Mouse (Mus musculus): Measurements from ENCODE around the gene Cpeb1. TPM values are rescaled to one million over a fixed set of nuclear protein-coding genes. Genes with fewer than 3 reads are reported as not detected.
A peak's percentile ranks its signal among the peaks of the same experiment; 100 is the strongest.
"Not testable (repeated sequence)": the region's sequence is repeated elsewhere in the genome, so short reads cannot be mapped to it uniquely, and the experiment has no call there.

The Cpeb1 gene
- polyA plus RNA-seq (2015; fragmentation: Nextera tagmentation; extraction: Ambion mirVana) = 2.0 and 2.1 TPM in 2 replicates

DNA sequence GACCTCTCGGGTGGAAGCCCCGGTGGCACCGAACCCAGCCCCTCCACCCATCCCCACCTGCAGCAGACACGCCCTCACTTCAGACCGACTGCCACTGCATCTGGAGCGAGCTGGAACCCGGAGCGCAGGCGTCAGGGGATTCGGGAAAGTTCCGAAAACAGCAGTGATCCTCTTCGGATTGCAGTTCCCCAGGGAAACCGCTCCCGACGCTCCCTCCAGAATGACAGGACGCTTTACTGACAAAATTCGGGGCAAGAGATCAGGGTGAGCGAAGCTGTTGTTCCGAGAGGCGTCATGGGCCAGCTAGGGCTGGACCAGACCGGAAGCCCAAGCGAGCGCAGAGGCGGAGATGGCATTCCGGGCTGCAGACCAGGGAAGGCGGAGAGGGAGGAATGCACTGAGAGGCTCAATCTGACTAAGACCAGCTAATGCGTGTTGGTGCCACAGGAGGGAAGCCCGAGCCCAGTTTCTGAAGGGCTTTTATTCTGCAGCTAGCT is at the start of gene Cpeb1:
Gene Cpeb1, minus strand, starts transcription at position 311 of the 497 bp plus-strand sequence.
- Histone ChIP-seq H3K9me3 (no peaks in the 10 kb centered on the region), H3K4me3 (peak within 1 kb of the TSS; percentile 47), H3K4me2 (replicated peaks) (peak within 1 kb of the TSS; percentile 96), H3K27ac (replicated peaks) (no peak within 1 kb of the TSS), H3K27me3 (peaks cover 66% of the 10 kb centered on the region), H3K36me3 (peaks cover 3% of the 10 kb centered on the region), H3K9ac (replicated peaks) (peak within 1 kb of the TSS; percentile 31), H3K4me1 (peaks cover 26% of the 10 kb centered on the region)
- WGBS = under 1% methylated on average over 28 of the region's 28 CpGs
- ATAC-seq (replicated peaks) = peak; percentile 60

DNA sequence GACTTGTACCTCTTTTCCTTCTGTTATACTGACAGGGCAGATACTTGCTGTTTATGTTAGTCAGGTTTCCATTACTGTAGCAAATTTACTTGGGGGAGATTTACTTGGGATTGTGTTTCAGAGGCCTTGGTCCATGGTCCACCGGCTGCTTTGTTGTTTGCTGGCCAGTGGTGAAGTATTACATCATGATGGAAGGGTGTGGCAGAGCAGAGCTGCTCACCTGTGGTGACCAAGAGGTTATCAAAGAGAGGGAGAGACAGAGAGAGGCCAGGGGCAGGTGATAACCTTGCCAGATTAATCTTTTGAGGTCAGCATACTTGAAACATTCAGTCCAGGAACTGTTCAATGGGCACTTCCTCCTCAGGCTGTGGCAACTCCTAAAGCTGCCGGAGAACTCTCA is 45.8 kb upstream of the Cpeb1 start:
- Histone ChIP-seq H3K4me1 (no peaks in the 10 kb centered on the region), H3K36me3 (no peaks in the 10 kb centered on the region)
- no peak for ATAC-seq (replicated peaks)

GRCm38 (mm10) chr7:81498181-81498580 is 42.9 kb upstream of the Cpeb1 start, which contains the start of gene BC048679:
Gene BC048679, minus strand, starts transcription at chr7:81498281.
- Histone ChIP-seq H3K4me3 (no peak within 1 kb of the TSS), H3K9ac (replicated peaks) (no peak within 1 kb of the TSS), H3K4me2 (replicated peaks) (no peak within 1 kb of the TSS), H3K36me3 (no peaks in the 10 kb centered on the region), H3K9me3 (no peaks in the 10 kb centered on the region), H3K27ac (replicated peaks) (no peak within 1 kb of the TSS), H3K27me3 (no peaks in the 10 kb centered on the region), H3K4me1 (peaks cover 3% of the 10 kb centered on the region; the same call in 1 of the 2 replicates)
- WGBS = 77% methylated on average over 7 of the region's 7 CpGs
- ATAC-seq (replicated peaks) = no peak

More for the DNA sequence above, 45.8 kb upstream of the Cpeb1 start:
- Histone ChIP-seq H3K27me3 (no peaks in the 10 kb centered on the region), H3K9me3 (no peaks in the 10 kb centered on the region), H3K4me2 (replicated peaks) (no peak overlapping the region), H3K9ac (replicated peaks) (no peak overlapping the region), H3K27ac (replicated peaks) (no peak overlapping the region), H3K4me3 (no peak overlapping the region)
- WGBS = 81% methylated on average over 2 of the region's 2 CpGs

DNA sequence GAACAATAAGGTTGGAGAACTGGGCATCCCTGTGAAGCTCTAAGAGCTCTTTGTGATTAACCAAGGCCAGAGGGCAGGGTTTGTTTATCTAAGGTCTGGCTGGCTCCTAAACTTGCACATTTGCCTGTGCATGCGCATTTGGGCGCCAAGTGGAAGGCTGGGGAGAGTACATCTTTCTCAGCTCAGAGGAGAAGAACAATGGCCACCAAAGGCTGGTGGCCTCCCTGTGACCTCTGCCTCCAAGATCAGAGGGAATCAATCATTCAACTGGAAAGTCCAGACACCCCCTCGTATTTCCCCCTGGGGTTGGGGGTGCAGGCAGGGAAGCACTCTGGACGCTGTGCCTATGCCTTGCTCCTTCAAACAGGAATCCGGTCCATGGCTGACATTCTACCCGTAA is 41.9 kb upstream of the Cpeb1 start:
- peaks cover 9% of the 10 kb centered on the region for H3K4me1 ChIP-seq
- no peak overlapping the region for H3K4me3 ChIP-seq
- WGBS = 18% methylated on average over 6 of the region's 6 CpGs
- H3K9me3 ChIP-seq = no peaks in the 10 kb centered on the region
- H3K36me3 ChIP-seq = no peaks in the 10 kb centered on the region
- ATAC-seq (replicated peaks) = no peak
- no peak overlapping the region for H3K4me2 ChIP-seq (replicated peaks)
- H3K27ac ChIP-seq (replicated peaks) = no peak overlapping the region
- no peaks in the 10 kb centered on the region for H3K27me3 ChIP-seq
- H3K9ac ChIP-seq (replicated peaks) = no peak overlapping the region

DNA sequence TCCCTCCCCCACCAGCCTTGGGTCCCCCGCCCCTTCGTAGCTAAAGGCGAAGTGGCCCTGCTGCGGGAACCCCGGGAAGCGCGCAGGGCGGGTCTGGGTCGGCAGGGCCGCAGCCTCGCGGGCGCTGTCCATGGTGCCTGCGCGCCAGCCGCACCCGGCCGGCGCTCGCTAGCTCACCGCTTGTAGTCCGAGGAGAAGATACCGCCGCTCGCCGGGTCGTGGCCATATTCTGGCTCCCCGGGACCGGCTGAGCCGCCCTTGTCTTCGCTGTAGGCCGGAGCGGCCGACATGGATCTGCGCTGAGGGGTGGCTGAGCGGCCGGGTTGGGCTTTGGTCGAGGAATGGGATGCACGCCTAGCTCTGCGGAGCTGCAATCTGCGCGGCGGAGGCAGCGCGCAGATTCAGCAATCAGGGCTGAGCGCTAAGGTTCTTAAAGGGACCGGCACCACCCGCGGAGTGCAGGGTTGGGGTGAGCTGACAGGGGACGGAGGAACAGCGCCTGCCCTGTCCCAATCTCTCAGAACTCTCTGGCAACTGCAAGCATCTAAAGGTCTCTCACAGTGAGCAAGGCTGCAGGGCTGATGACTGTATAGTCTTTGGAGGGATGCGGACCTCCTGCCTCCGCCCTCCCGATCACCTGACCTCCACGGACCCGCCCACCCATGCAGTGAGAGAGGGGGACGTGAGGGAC is 38.2 kb upstream of the Cpeb1 start, which contains the start of gene Ap3b2:
Gene Ap3b2, minus strand, starts transcription at position 595 of the 691 bp plus-strand sequence.
- H3K27me3 ChIP-seq = no peaks in the 10 kb centered on the region
- peak; percentile 94 for ATAC-seq (replicated peaks)
- peak within 1 kb of the TSS; percentile 96 for H3K9ac ChIP-seq (replicated peaks)
- under 1% methylated on average over 57 of the region's 57 CpGs for WGBS
- H3K4me1 ChIP-seq = peaks cover 21% of the 10 kb centered on the region
- H3K36me3 ChIP-seq = no peaks in the 10 kb centered on the region
- peak within 1 kb of the TSS; percentile 52 for H3K4me2 ChIP-seq (replicated peaks)
- peak within 1 kb of the TSS; percentile 91 for H3K4me3 ChIP-seq
- H3K9me3 ChIP-seq = no peaks in the 10 kb centered on the region
- H3K27ac ChIP-seq (replicated peaks) = peak within 1 kb of the TSS; percentile 99

DNA sequence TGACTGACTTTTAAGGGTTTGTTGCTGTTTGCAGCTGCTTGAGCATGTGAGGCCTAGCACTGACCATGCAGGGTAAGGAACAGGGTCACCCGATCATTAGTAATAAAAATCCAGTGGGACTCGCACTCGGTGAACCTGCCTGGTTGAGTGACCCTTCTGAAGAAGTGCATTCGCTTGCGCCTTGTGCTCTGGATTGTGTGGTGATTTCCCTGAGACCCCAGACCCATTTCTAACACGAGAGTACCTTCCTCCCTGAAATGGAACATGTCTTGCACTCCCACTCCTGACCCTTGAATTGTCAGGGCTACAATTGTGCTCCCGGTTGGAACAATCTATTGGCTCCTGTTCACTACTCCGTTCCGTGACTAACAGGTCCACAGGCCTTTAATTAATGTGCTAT is 37.4 kb upstream of the Cpeb1 start:
- H3K4me3 ChIP-seq = peak overlapping the region; percentile 91
- no peaks in the 10 kb centered on the region for H3K27me3 ChIP-seq
- peak overlapping the region; percentile 96 for H3K9ac ChIP-seq (replicated peaks)
- peak overlapping the region; percentile 99 for H3K27ac ChIP-seq (replicated peaks)
- H3K4me2 ChIP-seq (replicated peaks) = peak overlapping the region; percentile 52
- no peaks in the 10 kb centered on the region for H3K9me3 ChIP-seq
- no peaks in the 10 kb centered on the region for H3K36me3 ChIP-seq
- peaks cover 21% of the 10 kb centered on the region for H3K4me1 ChIP-seq
- 38% methylated on average over 9 of the region's 9 CpGs for WGBS
- ATAC-seq (replicated peaks) = no peak

- no peak for ATAC-seq (replicated peaks)
These were observed 34.4 kb upstream of the Cpeb1 start for GRCm38 (mm10) chr7:81489649-81490048.

DNA sequence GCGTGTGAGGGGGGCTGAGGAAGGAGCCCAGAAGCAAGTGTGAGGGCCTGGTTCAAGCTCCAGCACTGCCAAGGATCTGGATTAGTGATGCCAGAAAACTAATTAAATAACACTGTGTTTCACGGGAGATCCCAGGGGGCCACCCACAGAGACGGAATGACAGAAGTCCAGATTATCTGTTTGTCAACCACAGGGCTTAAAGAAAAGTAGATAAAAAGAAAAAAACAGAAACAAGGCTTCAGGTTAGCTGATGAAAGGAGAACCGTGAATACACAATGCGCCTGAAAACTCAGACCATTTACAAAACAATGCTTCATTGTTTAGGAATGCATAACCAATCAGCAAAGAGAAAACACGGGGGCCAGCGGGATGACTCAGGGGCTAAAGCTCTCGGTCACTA is 25.5 kb upstream of the Cpeb1 start:
- Histone ChIP-seq H3K4me3 (no peak overlapping the region), H3K4me2 (replicated peaks) (no peak overlapping the region), H3K27me3 (peaks cover 13% of the 10 kb centered on the region), H3K36me3 (peaks cover 19% of the 10 kb centered on the region), H3K9me3 (no peaks in the 10 kb centered on the region), H3K27ac (replicated peaks) (no peak overlapping the region), H3K4me1 (no peaks in the 10 kb centered on the region), H3K9ac (replicated peaks) (no peak overlapping the region)
- WGBS = 1% methylated on average over 8 of the region's 8 CpGs
- ATAC-seq (replicated peaks) = no peak

More at GRCm38 (mm10) chr7:81489649-81490048, 34.4 kb upstream of the Cpeb1 start:
- H3K4me3 ChIP-seq = no peak overlapping the region
- no peaks in the 10 kb centered on the region for H3K36me3 ChIP-seq
- no peak overlapping the region for H3K27ac ChIP-seq (replicated peaks)
- H3K9ac ChIP-seq (replicated peaks) = no peak overlapping the region
- H3K27me3 ChIP-seq = no peaks in the 10 kb centered on the region
- no peaks in the 10 kb centered on the region for H3K9me3 ChIP-seq
- H3K4me2 ChIP-seq (replicated peaks) = no peak overlapping the region
- H3K4me1 ChIP-seq = peaks cover 21% of the 10 kb centered on the region
- WGBS = 5% methylated on average over 9 of the region's 9 CpGs

- Histone ChIP-seq H3K4me1 (no peaks in the 10 kb centered on the region), H3K27ac (replicated peaks) (no peak overlapping the region), H3K4me3 (no peak overlapping the region), H3K36me3 (peaks cover 23% of the 10 kb centered on the region), H3K4me2 (replicated peaks) (no peak overlapping the region), H3K27me3 (peaks cover 13% of the 10 kb centered on the region), H3K9me3 (no peaks in the 10 kb centered on the region), H3K9ac (replicated peaks) (no peak overlapping the region)
- ATAC-seq (replicated peaks) = no peak
- 75% methylated on average over 3 of the region's 3 CpGs for WGBS
These were observed 24.3 kb upstream of the Cpeb1 start for GRCm38 (mm10) chr7:81479531-81480090.

DNA sequence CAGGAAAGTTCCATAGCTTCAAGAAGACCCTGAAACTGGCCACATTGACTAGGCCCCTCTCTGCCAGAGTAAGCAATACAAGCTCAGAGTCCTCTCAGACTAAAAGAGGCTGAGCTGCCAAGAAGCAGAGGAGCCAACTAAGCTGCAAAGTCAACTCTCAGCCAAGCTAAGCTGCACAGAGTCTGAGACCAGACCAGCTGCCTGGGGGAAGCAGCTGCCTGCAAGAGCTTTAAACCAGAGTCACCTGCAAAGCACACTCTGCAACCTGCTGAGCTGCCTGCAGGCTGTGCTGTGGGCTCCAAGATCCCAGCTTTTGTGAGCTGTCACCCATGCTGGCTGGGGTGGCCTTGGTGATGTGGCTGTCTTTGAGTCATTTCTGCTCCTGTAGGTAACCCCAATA is 23.0 kb upstream of the Cpeb1 start:
- not testable (repeated sequence) for H3K27ac ChIP-seq (replicated peaks); H3K4me2 ChIP-seq (replicated peaks); H3K9me3 ChIP-seq; H3K9ac ChIP-seq (replicated peaks); H3K4me1 ChIP-seq; H3K4me3 ChIP-seq
- 0 out of 2 replicates have a peak, but pooled peaks have one; percentile 14 for ATAC-seq (replicated peaks)
- H3K27me3 ChIP-seq = peaks cover 13% of the 10 kb centered on the region
- H3K36me3 ChIP-seq = peaks cover 17% of the 10 kb centered on the region

DNA sequence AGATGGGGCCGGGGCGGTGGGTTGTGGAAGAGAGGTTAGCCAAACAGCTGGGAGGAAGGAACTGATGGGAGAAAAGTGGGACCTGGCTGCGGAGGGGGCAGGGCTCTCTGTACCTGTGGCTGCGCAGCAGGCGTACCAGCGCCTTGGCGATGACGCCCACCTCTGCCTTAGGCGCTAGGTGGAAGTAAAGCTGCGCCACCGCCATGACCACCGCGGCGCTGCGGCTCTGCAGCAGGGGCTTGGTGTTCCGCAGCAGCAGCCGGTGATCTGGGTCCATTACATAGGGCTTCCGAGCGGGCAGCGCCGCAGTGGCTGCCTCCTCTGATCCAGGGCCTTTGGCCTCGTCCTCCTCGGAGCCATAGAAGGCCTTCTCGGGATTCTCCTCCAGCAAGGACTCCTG is 21.6 kb upstream of the Cpeb1 start:
- Histone ChIP-seq H3K9me3 (no peaks in the 10 kb centered on the region), H3K4me3 (no peak overlapping the region), H3K9ac (replicated peaks) (no peak overlapping the region), H3K4me2 (replicated peaks) (no peak overlapping the region), H3K27ac (replicated peaks) (no peak overlapping the region), H3K36me3 (peaks cover 18% of the 10 kb centered on the region), H3K4me1 (no peaks in the 10 kb centered on the region), H3K27me3 (peaks cover 13% of the 10 kb centered on the region)
- peak; percentile 57; the same call in 1 of the 2 replicates for ATAC-seq (replicated peaks)
- 4% methylated on average over 24 of the region's 24 CpGs for WGBS

DNA sequence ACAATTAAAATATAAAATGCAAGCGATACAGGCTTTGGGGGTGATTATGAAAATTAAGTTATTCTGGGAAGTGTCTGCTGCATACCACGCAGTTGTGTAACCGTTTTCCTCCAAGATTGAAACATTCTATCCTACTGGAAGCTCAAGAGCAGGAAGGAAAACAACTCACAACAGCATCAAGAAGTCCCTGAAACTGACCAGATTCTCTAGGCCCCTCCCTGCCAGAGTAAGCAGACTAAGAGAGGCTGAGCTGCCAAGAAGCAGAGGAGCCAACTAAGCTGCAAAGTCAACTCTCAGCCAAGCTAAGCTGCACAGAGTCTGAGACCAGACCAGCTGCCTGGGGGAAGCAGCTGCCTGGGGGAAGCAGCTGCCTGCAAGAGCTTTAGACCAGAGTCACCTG is 20.0 kb upstream of the Cpeb1 start:
- WGBS = 81% methylated on average over 3 of the region's 3 CpGs
- H3K4me1 ChIP-seq = no peaks in the 10 kb centered on the region
- H3K27me3 ChIP-seq = peaks cover 13% of the 10 kb centered on the region
- H3K9ac ChIP-seq (replicated peaks) = no peak overlapping the region
- no peak overlapping the region for H3K4me2 ChIP-seq (replicated peaks)
- H3K27ac ChIP-seq (replicated peaks) = no peak overlapping the region
- H3K4me3 ChIP-seq = no peak overlapping the region
- H3K9me3 ChIP-seq = no peaks in the 10 kb centered on the region
- H3K36me3 ChIP-seq = peaks cover 26% of the 10 kb centered on the region
- ATAC-seq (replicated peaks) = no peak
